Mouse (Mus musculus) kidney, embryonic 15.5 days (tissue): ENCODE measurements at regions not wholly inside any gene's neighbourhood (a gene's known extent, or its start where the extent isn't known, plus 50 kb on each side); places are given as distances from the start of the nearest gene placed in this dataset.
A peak's percentile ranks its signal among the peaks of the same experiment; 100 is the strongest.
"Not testable (repeated sequence)": the region's sequence is repeated elsewhere in the genome, so short reads cannot be mapped to it uniquely, and the experiment has no call there.

Source experiments
- ATAC-seq: fragments of 200-750 bp; cut with Nextera tagmentation; replicated peaks from 2 replicates; pipeline ENCODE4 v1.8.0; 2017; ENCODE audit warnings: moderate TSS enrichment; ENCODE audit not compliant: low FRiP score
- H3K27ac ChIP-seq: fragments of 300-500 bp; sonication (generic); 2 replicates; pipeline ENCODE4 v1.5.1; 2015; ENCODE audit warnings: mild to moderate bottlenecking, inconsistent platforms
- H3K27me3 ChIP-seq: fragments of 300-500 bp; sonication (generic); 2 replicates; pipeline ENCODE4 v1.6.1; 2015; ENCODE audit warnings: inconsistent platforms
- H3K36me3 ChIP-seq: fragments of 300-500 bp; sonication (generic); 2 replicates; pipeline ENCODE4 v1.6.1; 2015; ENCODE audit warnings: inconsistent platforms
- H3K4me1 ChIP-seq: fragments of 300-500 bp; sonication (generic); 2 replicates; pipeline ENCODE4 v1.6.1; 2015; ENCODE audit warnings: inconsistent platforms
- H3K4me2 ChIP-seq: fragments of 300-500 bp; sonication (generic); 2 replicates; pipeline ENCODE4 v1.6.1; 2015; ENCODE audit warnings: moderate library complexity, mild to moderate bottlenecking, inconsistent platforms
- H3K4me3 ChIP-seq: fragments of 300-500 bp; sonication (generic); replicated peaks from 2 replicates; pipeline ENCODE4 v1.5.1; 2015; ENCODE audit warnings: mild to moderate bottlenecking, inconsistent platforms
- H3K9ac ChIP-seq: fragments of 300-500 bp; sonication (generic); 2 replicates; pipeline ENCODE4 v1.6.1; 2015; ENCODE audit warnings: mild to moderate bottlenecking, inconsistent platforms
- H3K9me3 ChIP-seq: fragments of 300-500 bp; sonication (generic); replicated peaks from 2 replicates; pipeline ENCODE4 v1.6.1; 2016; ENCODE audit warnings: inconsistent platforms
- WGBS: fragments of 180-500 bp; shearing (Covaris S2); methylation state at CpG from one replicate; pipeline ENCODE4 v1.1.7; 2015; ENCODE audit warnings: mixed read lengths; 5-methylcytosine and 5-hydroxymethylcytosine counted together

- H3K4me1 ChIP-seq, H3K9me3 ChIP-seq, H3K27ac ChIP-seq, ATAC-seq, H3K4me2 ChIP-seq, H3K9ac ChIP-seq, H3K36me3 ChIP-seq, H3K27me3 ChIP-seq, H3K4me3 ChIP-seq: not testable (repeated sequence)
- WGBS: 93% methylated on average over 5 of the region's 5 CpGs
Measured at GRCm38 (mm10) chr16:3334355-3334754, 256.5 kb upstream of the Olfr161 start.

- not testable (repeated sequence) for H3K27me3 ChIP-seq, H3K4me3 ChIP-seq, H3K27ac ChIP-seq, ATAC-seq, H3K9me3 ChIP-seq, H3K9ac ChIP-seq, H3K4me1 ChIP-seq, H3K36me3 ChIP-seq, H3K4me2 ChIP-seq
- WGBS: 35% methylated on average over 4 of the region's 4 CpGs
Measured at GRCm38 (mm10) chr16:3343372-3343771, 247.5 kb upstream of the Olfr161 start.

DNA sequence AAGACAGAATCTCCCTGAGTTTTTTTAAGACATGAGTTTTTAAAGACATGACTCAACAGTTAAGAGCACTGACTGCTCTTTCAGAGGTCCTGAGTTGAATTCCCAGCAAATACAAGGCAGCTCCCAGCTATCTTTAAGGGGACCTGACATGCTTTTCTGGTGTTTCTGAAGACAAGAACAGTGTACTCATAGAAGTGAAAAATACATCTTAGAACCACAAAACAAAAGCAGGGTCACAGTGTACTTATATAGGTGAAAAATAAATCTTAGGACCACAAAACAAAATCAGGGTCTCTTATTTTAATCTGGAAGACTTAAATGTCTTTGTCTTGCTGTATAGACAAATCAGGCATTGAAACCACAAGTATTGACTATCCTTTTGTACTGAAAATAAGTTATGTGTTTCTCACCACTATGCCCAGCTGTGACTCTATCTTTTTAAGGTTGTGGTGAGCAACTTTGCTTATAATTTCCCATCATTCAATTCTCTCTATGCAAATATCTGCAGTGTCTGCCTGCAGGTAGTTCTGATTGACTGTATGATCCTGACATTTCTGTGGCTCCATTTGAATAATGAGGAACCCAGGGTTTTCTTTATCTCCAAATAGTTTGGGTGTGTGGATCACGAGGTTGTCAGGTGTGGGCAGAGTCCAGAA lies 246.0 kb upstream of the Olfr161 start:
- H3K4me1 ChIP-seq, ATAC-seq, H3K4me2 ChIP-seq, H3K9me3 ChIP-seq, H3K9ac ChIP-seq, H3K27ac ChIP-seq, H3K4me3 ChIP-seq, H3K27me3 ChIP-seq, H3K36me3 ChIP-seq: not testable (repeated sequence)
- WGBS: no CpG with 5 or more reads among the region's 1 CpGs

GRCm38 (mm10) chr16:3349382-3349781 lies 241.5 kb upstream of the Olfr161 start:
- not testable (repeated sequence) for ATAC-seq, H3K4me2 ChIP-seq, H3K9me3 ChIP-seq, H3K36me3 ChIP-seq, H3K4me3 ChIP-seq, H3K9ac ChIP-seq, H3K27me3 ChIP-seq, H3K27ac ChIP-seq, H3K4me1 ChIP-seq
- 100% methylated on average over 1 of the region's 4 CpGs for WGBS

DNA sequence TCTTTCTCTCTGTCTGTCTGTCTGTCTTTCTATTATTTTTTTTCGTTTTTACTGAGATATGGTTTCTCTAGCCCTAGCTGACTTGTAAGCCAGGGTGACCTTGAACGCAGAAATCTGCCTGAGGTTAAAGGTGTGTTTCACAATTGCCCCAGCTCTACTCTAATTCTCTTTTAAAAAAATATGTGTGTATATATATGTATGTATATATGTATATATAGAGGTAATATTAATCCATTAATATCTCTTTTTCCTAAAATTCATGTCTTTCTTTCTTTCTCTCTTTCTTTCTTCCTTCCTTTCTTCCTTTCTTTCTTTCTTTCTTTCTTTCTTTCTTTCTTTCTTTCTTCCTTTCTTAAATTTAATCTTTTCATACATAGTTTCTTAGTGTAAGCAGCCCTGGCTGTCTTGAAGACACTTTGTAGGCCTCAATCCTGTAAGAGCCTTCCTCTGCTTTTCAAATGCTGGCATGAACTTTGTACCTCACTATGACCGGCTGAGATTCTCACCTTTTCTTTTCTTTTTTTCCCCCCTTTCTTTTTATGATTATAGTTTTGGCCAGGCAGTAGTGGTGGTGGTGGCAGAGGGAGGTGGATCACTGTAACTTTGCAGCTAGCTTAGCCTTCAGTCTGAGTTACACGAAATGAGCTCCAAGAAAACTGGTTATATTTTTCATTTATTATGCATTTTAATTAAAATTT lies 240.8 kb upstream of the Olfr161 start:
- H3K4me2 ChIP-seq, H3K27ac ChIP-seq, H3K36me3 ChIP-seq, H3K27me3 ChIP-seq, H3K9ac ChIP-seq, H3K4me1 ChIP-seq, H3K4me3 ChIP-seq, H3K9me3 ChIP-seq: not testable (repeated sequence)
- ATAC-seq: peak; percentile 55; the same call in 1 of the 2 replicates
- 47% methylated on average over 3 of the region's 4 CpGs for WGBS

GRCm38 (mm10) chr16:3350668-3351507 lies 240.0 kb upstream of the Olfr161 start:
- not testable (repeated sequence) for H3K4me1 ChIP-seq, H3K4me2 ChIP-seq, H3K27ac ChIP-seq, H3K9me3 ChIP-seq, H3K36me3 ChIP-seq, H3K27me3 ChIP-seq, H3K4me3 ChIP-seq, H3K9ac ChIP-seq
- peak; percentile 91 for ATAC-seq
- 76% methylated on average over 7 of the region's 7 CpGs for WGBS

DNA sequence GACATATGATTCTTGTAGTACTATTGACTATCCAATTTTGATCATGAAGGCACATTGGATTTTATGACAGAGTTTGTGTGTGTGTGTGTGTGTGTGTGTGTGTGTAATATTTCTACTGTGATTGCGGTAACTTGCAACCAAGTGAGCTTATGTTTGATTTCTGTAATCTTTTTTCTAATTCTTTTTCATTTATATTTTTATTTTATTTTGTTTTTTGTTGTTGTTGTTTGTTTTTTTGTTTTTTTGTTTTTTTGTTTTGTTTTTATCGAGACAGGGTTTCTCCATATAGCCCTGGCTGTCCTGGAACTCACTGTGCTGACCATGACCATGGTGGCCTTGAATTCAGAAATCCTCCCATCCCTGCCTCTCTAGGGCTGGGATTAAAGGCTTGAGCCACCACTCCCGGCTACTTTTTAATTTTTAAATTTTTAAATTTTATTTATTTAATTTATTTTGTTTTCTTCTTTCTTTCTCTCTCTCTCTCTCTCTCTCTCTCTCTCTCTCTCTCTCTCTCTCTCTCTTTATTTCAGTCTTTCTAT lies 239.3 kb upstream of the Olfr161 start:
- ATAC-seq: peak; percentile 94
- 78% methylated on average over 3 of the region's 3 CpGs for WGBS

More for the DNA sequence above, 239.3 kb upstream of the Olfr161 start:
- not testable (repeated sequence) for H3K9me3 ChIP-seq, H3K4me3 ChIP-seq, H3K36me3 ChIP-seq, H3K27ac ChIP-seq, H3K9ac ChIP-seq, H3K4me1 ChIP-seq, H3K27me3 ChIP-seq, H3K4me2 ChIP-seq
